Mouse (Mus musculus) ES-Bruce4 (cell line): ENCODE measurements around the gene Kcnd1. TPM values are rescaled to one million over a fixed set of nuclear protein-coding genes. Genes with fewer than 3 reads are reported as not detected.
A peak's percentile ranks its signal among the peaks of the same experiment; 100 is the strongest.
"Not testable (repeated sequence)": the region's sequence is repeated elsewhere in the genome, so short reads cannot be mapped to it uniquely, and the experiment has no call there.

Experiments used
- H3K27ac ChIP-seq: 2 replicates; pipeline ENCODE4 v1.5.1; 2012; ENCODE audit warnings: low read length, inconsistent platforms; ENCODE audit not compliant: insufficient read depth
- H3K27me3 ChIP-seq: 2 replicates; pipeline ENCODE4 v1.6.1; 2012; ENCODE audit warnings: mild to moderate bottlenecking, low read length, inconsistent platforms; ENCODE audit not compliant: control insufficient read depth, poor library complexity, insufficient read depth, severe bottlenecking
- H3K36me3 ChIP-seq: 2 replicates; pipeline ENCODE4 v1.6.1; 2012; ENCODE audit warnings: inconsistent platforms, mild to moderate bottlenecking, low read length, moderate library complexity; ENCODE audit not compliant: control insufficient read depth, poor library complexity, insufficient read depth, severe bottlenecking
- H3K4me1 ChIP-seq: one replicate; pipeline ENCODE4 v1.8.1; 2011; ENCODE audit warnings: low read length; ENCODE audit not compliant: control insufficient read depth, insufficient read depth
- H3K4me3 ChIP-seq: 2 replicates; pipeline ENCODE4 v1.5.1; 2011; ENCODE audit warnings: low read depth, mild to moderate bottlenecking, low read length
- H3K9ac ChIP-seq: 2 replicates; pipeline ENCODE4 v1.6.1; 2012; ENCODE audit warnings: low read depth, mild to moderate bottlenecking, inconsistent platforms; ENCODE audit not compliant: poor library complexity, severe bottlenecking
- H3K9me3 ChIP-seq: replicated peaks from 2 replicates; pipeline ENCODE4 v1.6.1; 2012; ENCODE audit warnings: mild to moderate bottlenecking, low read length, inconsistent platforms; ENCODE audit not compliant: control insufficient read depth, poor library complexity, insufficient read depth, severe bottlenecking
- CTCF ChIP-seq: IDR thresholded peaks from one replicate; pipeline ENCODE4 v1.8.1; 2011; ENCODE audit warnings: low read depth, low read length
- EP300 ChIP-seq: IDR thresholded peaks from 2 replicates; pipeline ENCODE4 v1.6.1; 2011; ENCODE audit warnings: low read depth, low read length; ENCODE audit not compliant: insufficient read depth
- POLR2A ChIP-seq: IDR thresholded peaks from one replicate; pipeline ENCODE4 v1.8.1; 2011; ENCODE audit warnings: low read length; ENCODE audit not compliant: insufficient read depth
- polyA plus RNA-seq: library from polyadenylated mRNA; stranded (reverse); fragments of >200 nt; gene quantifications from 2 replicates; pipeline ENCODE4 v1.2.4, GENCODE M21; 2011; ENCODE audit warnings: low read depth; ENCODE audit not compliant: missing spikeins, insufficient read depth, insufficient read length

Kcnd1 gene
- polyA plus RNA-seq, 1 experiment: 8.3 TPM

DNA sequence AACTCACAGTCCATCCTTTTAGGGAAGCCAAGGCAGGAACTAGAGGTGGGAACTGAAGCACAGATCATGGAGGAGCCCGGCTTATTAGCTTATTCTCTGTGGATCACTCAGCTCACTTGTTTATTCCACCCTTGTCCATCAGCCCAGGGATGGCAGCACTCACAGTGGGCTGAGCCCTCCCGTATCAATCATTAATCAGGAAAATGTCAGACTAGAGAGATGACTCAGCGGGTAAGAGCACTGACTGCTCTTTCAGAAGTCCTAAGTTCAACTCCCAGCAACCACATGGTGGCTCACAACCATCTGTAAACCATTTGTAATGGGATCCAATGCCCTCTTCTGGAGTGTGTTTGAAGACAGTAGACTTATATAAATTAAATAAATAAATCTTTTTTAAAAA lies 24.8 kb upstream of the Kcnd1 start:
- H3K4me1 ChIP-seq: no peaks in the 10 kb centered on the region
- no peaks in the 10 kb centered on the region for H3K27me3 ChIP-seq
- no peak overlapping the region for H3K27ac ChIP-seq

DNA sequence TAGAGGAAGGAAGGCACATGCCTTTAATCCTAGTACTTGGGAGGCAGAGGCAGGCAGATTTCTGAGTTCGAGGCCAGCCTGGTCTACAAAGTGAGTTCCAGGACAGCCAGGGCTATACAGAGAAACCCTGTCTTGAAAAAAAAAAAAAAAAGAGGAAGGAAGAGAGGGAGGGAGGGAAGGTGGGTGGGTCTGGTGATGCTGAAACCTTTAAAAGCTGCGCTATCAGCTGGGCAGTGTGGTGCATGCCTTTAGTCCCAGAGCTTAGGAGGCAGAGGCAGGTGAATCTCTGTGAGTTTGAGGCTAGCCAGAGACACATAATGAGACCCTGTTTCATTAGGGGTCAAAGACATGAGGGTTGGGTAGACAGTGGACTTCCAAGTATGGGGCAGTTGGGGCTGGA lies 19.9 kb upstream of the Kcnd1 start:
- H3K36me3 ChIP-seq, H3K4me3 ChIP-seq, H3K9me3 ChIP-seq, H3K27ac ChIP-seq, H3K4me1 ChIP-seq, H3K9ac ChIP-seq, H3K27me3 ChIP-seq: not testable (repeated sequence)

More for the DNA sequence above, 24.8 kb upstream of the Kcnd1 start:
- H3K9me3 ChIP-seq: no peaks in the 10 kb centered on the region
- H3K4me3 ChIP-seq: no peak overlapping the region
- no peak overlapping the region for H3K9ac ChIP-seq
- TF ChIP-seq POLR2A (no peak), CTCF (no peak), EP300 (no peak)
- H3K36me3 ChIP-seq: no peaks in the 10 kb centered on the region; the same call in 1 of the 2 replicates

DNA sequence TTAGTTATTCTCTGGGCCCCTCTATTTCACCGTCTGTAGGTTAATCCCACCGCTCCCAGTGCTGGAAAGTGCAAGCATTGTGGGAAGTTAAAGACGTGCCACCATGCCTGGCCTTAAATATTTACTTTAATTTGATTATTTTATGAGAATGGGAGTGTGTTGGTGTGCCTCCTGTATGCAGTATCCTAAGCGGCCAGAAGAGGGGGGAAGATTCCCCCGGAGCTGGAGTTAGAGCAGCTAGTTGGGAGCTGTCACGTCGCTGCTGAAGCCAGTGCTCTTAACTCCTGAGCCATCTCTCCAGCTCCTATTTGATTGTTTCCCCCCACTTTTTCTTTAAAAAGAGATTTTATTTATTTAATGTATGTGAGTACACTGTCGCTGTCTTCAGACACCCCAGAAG lies 7.1 kb upstream of the Kcnd1 start:
- not testable (repeated sequence) for H3K27ac ChIP-seq, H3K9me3 ChIP-seq, H3K9ac ChIP-seq, H3K4me1 ChIP-seq, H3K36me3 ChIP-seq, H3K27me3 ChIP-seq, H3K4me3 ChIP-seq

DNA sequence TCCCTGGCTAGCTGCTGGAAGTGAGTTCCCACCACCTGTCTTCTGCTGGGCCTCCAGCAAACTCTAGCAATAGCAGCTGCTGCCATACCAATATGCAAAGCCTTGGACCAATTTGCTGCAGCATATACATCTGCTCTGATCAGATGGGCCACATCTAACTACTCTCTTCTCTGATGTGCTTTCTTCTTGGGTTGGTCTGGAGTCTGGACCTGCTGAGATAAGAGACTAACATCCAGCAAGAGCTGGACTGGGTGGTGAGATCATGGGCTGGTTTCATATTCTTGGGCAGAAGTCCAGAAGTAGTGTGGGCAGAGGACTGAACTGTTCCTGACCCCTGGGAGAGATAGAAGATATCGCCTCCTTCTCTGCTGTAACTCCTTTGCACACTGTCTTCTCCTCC lies 15.1 kb downstream of the Kcnd1 start:
- no peaks in the 10 kb centered on the region for H3K9me3 ChIP-seq
- H3K36me3 ChIP-seq: no peaks in the 10 kb centered on the region; the same call in 1 of the 2 replicates
- TF ChIP-seq EP300: no peak
- no peak for TF ChIP-seq POLR2A
- no peak for TF ChIP-seq CTCF

DNA sequence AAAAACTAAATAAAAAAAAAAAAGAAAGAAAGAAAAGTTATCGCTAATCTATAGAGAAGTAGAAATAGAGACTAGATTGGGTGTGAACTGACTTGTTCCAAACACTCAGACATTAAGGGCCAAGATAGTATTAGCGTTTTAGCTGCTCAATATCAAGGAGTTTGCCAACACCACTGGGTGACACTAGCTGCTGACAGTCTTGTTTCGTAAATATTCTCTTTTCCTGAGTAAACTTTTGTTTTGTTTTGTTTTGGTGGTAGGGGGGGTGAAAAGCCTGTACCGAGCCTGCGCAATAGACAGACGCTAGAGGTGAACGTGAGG lies 18.7 kb downstream of the Kcnd1 start:
- Histone ChIP-seq H3K27ac (no peak overlapping the region), H3K4me3 (peak overlapping the region; percentile 24; the same call in 1 of the 2 replicates), H3K9me3 (no peaks in the 10 kb centered on the region), H3K27me3 (no peaks in the 10 kb centered on the region), H3K36me3 (peaks cover 4% of the 10 kb centered on the region; the same call in 1 of the 2 replicates), H3K9ac (no peak overlapping the region), H3K4me1 (no peaks in the 10 kb centered on the region)
- no peak for TF ChIP-seq POLR2A
- no peak for TF ChIP-seq EP300
- no peak for TF ChIP-seq CTCF

More for the DNA sequence above, 15.1 kb downstream of the Kcnd1 start:
- Histone ChIP-seq H3K27me3 (no peaks in the 10 kb centered on the region), H3K27ac (no peak overlapping the region), H3K9ac (no peak overlapping the region), H3K4me1 (no peaks in the 10 kb centered on the region), H3K4me3 (no peak overlapping the region)

DNA sequence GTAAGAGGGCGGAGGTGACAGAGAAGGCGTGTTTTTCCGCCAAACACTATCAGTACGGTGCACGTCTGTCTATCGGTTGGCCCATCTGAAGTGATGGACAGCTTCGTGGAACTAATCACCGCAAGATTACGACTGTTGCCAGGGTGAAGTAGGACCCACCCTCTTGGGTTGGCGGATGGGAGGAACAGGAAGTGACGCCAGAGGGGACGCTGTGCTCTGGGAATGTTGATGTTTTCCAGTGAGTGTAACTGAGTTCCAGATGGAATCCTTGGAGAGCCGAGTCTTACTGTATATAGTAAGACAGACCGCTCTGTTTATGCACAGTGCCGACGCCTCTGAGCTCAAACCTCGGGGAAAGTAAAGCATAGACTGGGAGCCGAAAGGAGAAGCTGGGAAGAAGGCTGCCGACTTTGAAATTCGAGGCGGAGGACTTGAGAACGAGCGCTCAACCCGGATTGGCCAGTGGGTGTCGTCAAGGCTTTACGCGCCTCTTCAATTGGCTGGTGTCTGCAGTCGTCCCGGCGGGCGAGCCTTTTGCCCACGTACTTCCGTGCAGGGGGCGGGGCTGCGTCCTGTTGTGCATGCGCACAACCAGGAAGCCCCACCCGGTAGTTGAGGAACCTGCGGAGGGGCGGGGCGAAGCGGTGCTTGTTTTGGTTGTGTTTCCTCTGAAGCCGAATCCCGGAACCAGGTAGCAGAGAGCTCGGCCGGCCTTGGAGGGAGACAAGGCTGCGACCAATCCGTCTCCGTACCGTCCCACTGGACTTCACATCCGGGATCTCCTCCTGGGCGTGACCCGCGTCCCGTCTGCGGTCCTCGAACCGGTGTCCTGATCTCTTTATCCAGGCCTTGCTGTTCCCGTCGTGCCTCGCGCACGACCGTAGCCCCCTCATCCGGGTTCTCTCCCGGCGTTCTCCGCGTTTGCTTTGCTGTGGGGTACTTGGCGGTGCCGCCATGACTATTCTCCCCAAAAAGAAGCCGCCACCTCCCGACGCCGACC lies 19.4 kb downstream of the Kcnd1 start, which contains the start of gene Otud5:
Gene Otud5 (plus strand): TSS at position 202 of the 1,000 bp plus-strand sequence.
- H3K36me3 ChIP-seq: peaks cover 4% of the 10 kb centered on the region; the same call in 1 of the 2 replicates
- no peak for TF ChIP-seq CTCF
- TF ChIP-seq EP300: no peak
- no peak for TF ChIP-seq POLR2A
- no peaks in the 10 kb centered on the region for H3K27me3 ChIP-seq
- no peaks in the 10 kb centered on the region for H3K4me1 ChIP-seq
- H3K9ac ChIP-seq: peak within 1 kb of the TSS; percentile 98
- H3K27ac ChIP-seq: peak within 1 kb of the TSS; percentile 95
- peak within 1 kb of the TSS; percentile 98 for H3K4me3 ChIP-seq
- no peaks in the 10 kb centered on the region for H3K9me3 ChIP-seq
